Mouse (Mus musculus) E14TG2a.4 (cell line): ENCODE measurements around the gene Tfe3.

Source experiments
- CTCF ChIP-seq: conservative IDR thresholded peaks from 2 replicates; pipeline ENCODE4 v1.5.1; 2014; ENCODE audit warnings: low read length
- NANOG ChIP-seq: IDR thresholded peaks from 2 replicates; pipeline ENCODE4 v1.6.1; 2014; ENCODE audit warnings: borderline replicate concordance, low read length, mixed read lengths
- POU5F1 ChIP-seq: IDR thresholded peaks from 2 replicates; pipeline ENCODE4 v1.6.1; 2014; ENCODE audit warnings: low read length, borderline replicate concordance

GRCm38 (mm10) chrX:7733571-7734156 lies 28.7 kb upstream of the Tfe3 start:
- TF ChIP-seq CTCF (peak; percentile 33), POU5F1 (no peak), NANOG (no peak)
